Mouse (Mus musculus) ovary, postnatal 36 days (tissue): ENCODE measurements around the gene Gm10256.
"Not testable (repeated sequence)": the region's sequence is repeated elsewhere in the genome, so short reads cannot be mapped to it uniquely, and the experiment has no call there.

ENCODE experiments used
- DNase-seq: peaks from one replicate; pipeline ENCODE4 v3.0.0; 2022; ENCODE audit warnings: low spot score, mixed read lengths

Gene Gm10256

GRCm38 (mm10) chrY:2830380-2830779 lies at the start of gene Gm10256, which contains the start of gene Rbmy:
TSS of gene Gm10256 (plus strand) at chrY:2830699.
TSS of gene Rbmy (plus strand) at chrY:2830680.
- DNase-seq = not testable (repeated sequence)

GRCm38 (mm10) chrY:2796105-2796504 lies 34.4 kb upstream of the Gm10256 start, which contains the start of gene Gm4064:
TSS of gene Gm4064 (minus strand) at chrY:2796205.
- not testable (repeated sequence) for DNase-seq

DNA sequence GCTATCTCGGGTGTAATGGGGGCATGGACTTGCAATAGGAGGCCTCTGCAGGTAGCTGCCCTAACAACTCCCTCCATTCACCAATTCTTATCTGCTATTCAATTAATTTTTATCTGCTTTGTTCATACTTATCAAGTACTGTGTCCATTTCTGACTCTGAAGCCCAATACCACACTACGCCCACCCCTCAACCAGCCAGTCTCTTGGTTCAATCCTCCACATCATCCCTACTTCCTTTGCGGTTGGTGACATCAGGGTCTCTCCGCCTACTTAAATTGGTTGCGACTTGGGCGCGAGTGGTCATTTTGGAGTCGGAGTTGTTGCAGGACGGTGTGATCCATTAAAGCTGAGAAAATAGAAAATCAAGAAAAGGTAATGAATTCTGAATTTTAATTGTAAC lies 70.2 kb downstream of the Gm10256 start, which contains the start of gene Gm10352:
Gm10352 (plus strand) TSS at position 301 of the 400 bp plus-strand sequence.
- not testable (repeated sequence) for DNase-seq
